Mouse (Mus musculus): ENCODE data around the gene Nol10.

- no peak for TF ChIP-seq USF1 (IDR thresholded peaks at IDR 0.05; ENCODE audit: low read depth)
- TF ChIP-seq TCF12 (IDR thresholded peaks at IDR 0.05; ENCODE audit: insufficient read depth, poor library complexity, severe bottlenecking) = no peak
- no peak for TF ChIP-seq POLR2A (IDR thresholded peaks at IDR 0.05; ENCODE audit: insufficient read length, low read depth)
- TF ChIP-seq MYOD1 (IDR thresholded peaks at IDR 0.05; ENCODE audit: control insufficient read depth in 1 of 3, insufficient read length in 2 of 3, low read depth in 2 of 3) = no peak
- no peak for TF ChIP-seq E2F4 (IDR thresholded peaks at IDR 0.05; ENCODE audit: insufficient read depth)
- no peak for TF ChIP-seq TCF3 (IDR thresholded peaks at IDR 0.05; ENCODE audit: insufficient read length, low read depth)
These were observed 92.0 kb downstream of the Nol10 start for GRCm38 (mm10) chr12:17440251-17440651.
